Mouse (Mus musculus): ENCODE measurements around the gene Sec31b. TPM values are rescaled to one million over a fixed set of nuclear protein-coding genes. Genes with fewer than 3 reads are reported as not detected.

Sec31b gene
- under 1 TPM; 0.30 to 0.33 TPM for total RNA-seq (2021)
- long read RNA-seq, experiment 1: 0 reads
- long read RNA-seq, experiment 2: 0 reads

- DNase-seq (ENCODE audit: low spot score in 2 of 2): no peak
- intact Hi-C loops (cut with DNase I): no loop called here
These were observed at the start of gene Sec31b for GRCm38 (mm10) chr19:44545321-44546041. TSS of gene Sec31b (minus strand) at chr19:44545864.

GRCm38 (mm10) chr19:44594180-44594579, 48.5 kb upstream of the Sec31b start:
- intact Hi-C loops (cut with DNase I): no loop called here
- no peak for DNase-seq (ENCODE audit: low spot score in 2 of 2)

- no peak for DNase-seq (ENCODE audit: low spot score in 2 of 2)
- intact Hi-C loops (cut with DNase I): no loop called here
These were observed 46.0 kb upstream of the Sec31b start for GRCm38 (mm10) chr19:44591638-44592037.

GRCm38 (mm10) chr19:44590992-44591391, 45.3 kb upstream of the Sec31b start:
- intact Hi-C loops (cut with DNase I): no loop called here
- DNase-seq (ENCODE audit: low spot score in 2 of 2): no peak

- intact Hi-C loops (cut with DNase I): no loop called here
- no peak for DNase-seq (ENCODE audit: low spot score in 2 of 2)
These were observed 44.0 kb upstream of the Sec31b start for GRCm38 (mm10) chr19:44589591-44590223.

- intact Hi-C loops (cut with DNase I): no loop called here
- DNase-seq (ENCODE audit: low spot score in 2 of 2): no peak
These were observed 42.4 kb upstream of the Sec31b start for GRCm38 (mm10) chr19:44588036-44588435.

- intact Hi-C loops (cut with DNase I): loop anchor here (1.0 to 2.0 kb wide), 2 partner anchors 170 to 313 kb away; no protein-coding TSS in a partner anchor
- peak; percentile 95 to 97 for DNase-seq (ENCODE audit: low spot score in 2 of 2)
These were observed 37.1 kb upstream of the Sec31b start for GRCm38 (mm10) chr19:44582638-44583309.

GRCm38 (mm10) chr19:44582103-44582502, 36.4 kb upstream of the Sec31b start:
- intact Hi-C loops (cut with DNase I): loop anchor here (1.0 to 2.0 kb wide), 2 partner anchors 171 to 313 kb away; no protein-coding TSS in a partner anchor

GRCm38 (mm10) chr19:44578038-44578437, 32.4 kb upstream of the Sec31b start:
- intact Hi-C loops (cut with DNase I): no loop called here
- no peak for DNase-seq (ENCODE audit: low spot score in 2 of 2)

More at GRCm38 (mm10) chr19:44582103-44582502, 36.4 kb upstream of the Sec31b start:
- DNase-seq (ENCODE audit: low spot score in 2 of 2): no peak

GRCm38 (mm10) chr19:44576275-44576674, 30.6 kb upstream of the Sec31b start:
- no peak for DNase-seq (ENCODE audit: low spot score in 2 of 2)
- intact Hi-C loops (cut with DNase I): no loop called here

GRCm38 (mm10) chr19:44567763-44568162, 22.1 kb upstream of the Sec31b start:
- DNase-seq (ENCODE audit: low spot score in 2 of 2): no peak
- intact Hi-C loops (cut with DNase I): no loop called here

GRCm38 (mm10) chr19:44564006-44564405, 18.3 kb upstream of the Sec31b start:
- DNase-seq (ENCODE audit: low spot score in 2 of 2): no peak
- intact Hi-C loops (cut with DNase I): no loop called here

- intact Hi-C loops (cut with DNase I): no loop called here
- peak; percentile 95 to 96 for DNase-seq (ENCODE audit: low spot score in 2 of 2)
These were observed 17.1 kb upstream of the Sec31b start, which contains the start of gene Hif1an for GRCm38 (mm10) chr19:44562652-44563206. TSS of gene Hif1an (plus strand) at chr19:44562850.

GRCm38 (mm10) chr19:44554861-44555590, 9.4 kb upstream of the Sec31b start, which contains the start of gene Ndufb8:
TSS of gene Ndufb8 (minus strand) at chr19:44555440.
- peak; percentile 92 to 96 for DNase-seq (ENCODE audit: low spot score in 2 of 2)
- intact Hi-C loops (cut with DNase I): no loop called here

GRCm38 (mm10) chr19:44554490-44554860, 8.8 kb upstream of the Sec31b start:
- intact Hi-C loops (cut with DNase I): no loop called here
- no peak for DNase-seq (ENCODE audit: low spot score in 2 of 2)

- intact Hi-C loops (cut with DNase I): no loop called here
- no peak for DNase-seq (ENCODE audit: low spot score in 2 of 2)
These were observed 7.6 kb upstream of the Sec31b start for GRCm38 (mm10) chr19:44553286-44553685.

GRCm38 (mm10) chr19:44552731-44553130, 7.1 kb upstream of the Sec31b start, which contains the start of gene Gm20538:
TSS of gene Gm20538 (minus strand) at chr19:44552831.
- intact Hi-C loops (cut with DNase I): no loop called here
- no peak for DNase-seq (ENCODE audit: low spot score in 2 of 2)

- intact Hi-C loops (cut with DNase I): no loop called here
- peak; percentile 66 to 77 for DNase-seq (ENCODE audit: low spot score in 2 of 2)
These were observed 889 bp downstream of the Sec31b start for GRCm38 (mm10) chr19:44544775-44545174.

GRCm38 (mm10) chr19:44544372-44544771, 1.3 kb downstream of the Sec31b start:
- intact Hi-C loops (cut with DNase I): no loop called here
- DNase-seq (ENCODE audit: low spot score in 2 of 2): no peak

All from left cerebral cortex, postnatal 14 days (tissue).